Mouse (Mus musculus) heart, embryonic 15.5 days (tissue): ENCODE measurements around the gene Tmem120a. TPM values are rescaled to one million over a fixed set of nuclear protein-coding genes. Genes with fewer than 3 reads are reported as not detected.

ENCODE experiments used
- microRNA-seq: library from miRNA; unstranded; fragments of <30 nt; microRNA quantifications from one replicate; pipeline ENCODE4, GENCODE M21; 2016
- polyA plus RNA-seq: library from polyadenylated mRNA; unstranded; fragments of >200 nt; fragmentation: Nextera tagmentation; extraction: Ambion mirVana; gene quantifications from 2 replicates; pipeline ENCODE4 v1.2.1, GENCODE M21; 2015

Gene Tmem120a
- polyA plus RNA-seq, 1 experiment from 2014 or later = 32.9 TPM

Small RNA genes within 50 kb of the gene (microRNA-seq; reads per million reads assigned to microRNA genes)
- not detected for gene Mir7034

Other genes with a start within 250 kb of the Tmem120a start
- 20.6 and 25.7 TPM in 2 replicates for gene Hip1, start 199.3 kb downstream of the Tmem120a start, polyA plus RNA-seq
- gene Ccl26, start 180.9 kb downstream of the Tmem120a start, polyA plus RNA-seq = not detected in 2 replicates
- 2.0 and 3.0 TPM in 2 replicates for gene Ccl24, start 171.4 kb downstream of the Tmem120a start, polyA plus RNA-seq
- 27.8 and 32.7 TPM in 2 replicates for gene Rhbdd2, start 111.8 kb downstream of the Tmem120a start, polyA plus RNA-seq
- 45.0 and 57.2 TPM in 2 replicates for gene Por, start 74.4 kb downstream of the Tmem120a start, polyA plus RNA-seq
- gene Styxl1, start 33.9 kb upstream of the Tmem120a start, polyA plus RNA-seq = 0.39 and 0.41 TPM in 2 replicates
- 1,014 and 1,128 TPM in 2 replicates for gene Mdh2, start 34.0 kb upstream of the Tmem120a start, polyA plus RNA-seq
- gene Srrm3, start 62.4 kb upstream of the Tmem120a start, polyA plus RNA-seq = 0.18 and 0.33 TPM in 2 replicates
- gene Hspb1, start 143.5 kb upstream of the Tmem120a start, polyA plus RNA-seq = 743 and 952 TPM in 2 replicates
- gene Ywhag, start 190.2 kb upstream of the Tmem120a start, polyA plus RNA-seq = 150 and 166 TPM in 2 replicates
- 0.44 and 0.86 TPM in 2 replicates for gene Ssc4d, start 230.1 kb upstream of the Tmem120a start, polyA plus RNA-seq
- gene Zp3, start 235.7 kb upstream of the Tmem120a start, polyA plus RNA-seq = not detected in 2 replicates